ENCODE assay signal across 27 mouse cellular contexts in genomic region chr2:154754068-154754560, GRCm38 (mm10). TPM values are rescaled to one million over a fixed set of nuclear protein-coding genes. Genes with fewer than 3 reads are reported as not detected.
"Had no signal": no experiment of that assay in that cellular context is flagged by ENCODE, and none has a peak within 500 bp of the region (broad histone marks: within the 10 kb centered on the region; RNA-seq: fewer than 3 reads in every experiment).

No protein-coding gene starts in this region.

- H3K9me3 ChIP-seq: limb, embryonic 10.5 days; limb, embryonic 13.5 days; liver, embryonic 12.5 days; liver, embryonic 15.5 days; lung, embryonic 15.5 days; megakaryocyte, embryonic 14.5 days; midbrain, embryonic 10.5 days; midbrain, embryonic 13.5 days; neural tube, embryonic 13.5 days had no signal

- DNase-seq: kidney, adult 18-20 months; kidney, adult 9 months; kidney, postnatal 14 days; kidney, postnatal 4 days; lung, adult 18-20 months; lung, postnatal 10 days; lung, postnatal 36 days; thymus, adult 18-20 months; thymus, postnatal 25 days had no signal

- H3K27ac ChIP-seq: limb, embryonic 10.5 days; limb, embryonic 13.5 days; liver, embryonic 12.5 days; liver, embryonic 15.5 days; lung, embryonic 15.5 days; midbrain, embryonic 10.5 days; midbrain, embryonic 13.5 days; neural tube, embryonic 13.5 days had no signal

- ATAC-seq: liver, embryonic 12.5 days; midbrain, embryonic 13.5 days had no signal

- H3K9ac ChIP-seq: limb, embryonic 13.5 days; liver, embryonic 12.5 days; liver, embryonic 15.5 days; lung, embryonic 15.5 days; midbrain, embryonic 13.5 days; neural tube, embryonic 13.5 days had no signal

- H3K36me3 ChIP-seq: limb, embryonic 10.5 days; limb, embryonic 13.5 days; liver, embryonic 12.5 days; liver, embryonic 15.5 days; lung, embryonic 15.5 days; midbrain, embryonic 10.5 days; midbrain, embryonic 13.5 days; neural tube, embryonic 13.5 days had no signal

- H3K4me3 ChIP-seq: limb, embryonic 10.5 days; limb, embryonic 13.5 days; liver, embryonic 12.5 days; liver, embryonic 15.5 days; lung, embryonic 15.5 days; megakaryocyte, embryonic 14.5 days; midbrain, embryonic 10.5 days; midbrain, embryonic 13.5 days; neural tube, embryonic 13.5 days had no signal

- H3K4me2 ChIP-seq: limb, embryonic 13.5 days; liver, embryonic 12.5 days; liver, embryonic 15.5 days; lung, embryonic 15.5 days; midbrain, embryonic 13.5 days; neural tube, embryonic 13.5 days had no signal

- H3K4me1 ChIP-seq: midbrain, embryonic 10.5 days had no signal

- H3K27me3 ChIP-seq: limb, embryonic 13.5 days; liver, embryonic 15.5 days; lung, embryonic 15.5 days; midbrain, embryonic 13.5 days; neural tube, embryonic 13.5 days had no signal

RNA-seq across cellular contexts. Expression of gene Gm14214, which starts 15.7 kb away (rescaled TPM):
- total RNA-seq: layer of hippocampus, adult 18-20 months; layer of hippocampus, postnatal 14 days; left cerebral cortex, postnatal 25 days; neutrophil, adult 5-6 weeks had no signal
- polyA plus RNA-seq: kidney, embryonic 16.5 days; limb, embryonic 10.5 days; limb, embryonic 13.5 days; liver, embryonic 12.5 days; liver, embryonic 15.5 days; lung, embryonic 15.5 days; midbrain, embryonic 10.5 days; midbrain, embryonic 13.5 days; neural tube, embryonic 13.5 days; small intestine, adult 2 months; spleen, adult 2 months; stomach, embryonic 16.5 days; testis, adult 2 months had no signal

RNA-seq across cellular contexts. Expression of gene a, which starts 37.1 kb away (rescaled TPM):
- total RNA-seq: layer of hippocampus, adult 18-20 months; left cerebral cortex, postnatal 25 days; neutrophil, adult 5-6 weeks had no signal
- polyA plus RNA-seq: lung, embryonic 15.5 days; neural tube, embryonic 13.5 days; spleen, adult 2 months had no signal
